Mouse (Mus musculus) ES-Bruce4 (cell line): ENCODE measurements around the gene Kif14. TPM values are rescaled to one million over a fixed set of nuclear protein-coding genes. Genes with fewer than 3 reads are reported as not detected.

Experiments
- H3K27ac ChIP-seq: 2 replicates; pipeline ENCODE4 v1.5.1; 2012; ENCODE audit warnings: low read length, inconsistent platforms; ENCODE audit not compliant: insufficient read depth
- H3K27me3 ChIP-seq: 2 replicates; pipeline ENCODE4 v1.6.1; 2012; ENCODE audit warnings: mild to moderate bottlenecking, low read length, inconsistent platforms; ENCODE audit not compliant: control insufficient read depth, poor library complexity, insufficient read depth, severe bottlenecking
- H3K36me3 ChIP-seq: 2 replicates; pipeline ENCODE4 v1.6.1; 2012; ENCODE audit warnings: inconsistent platforms, mild to moderate bottlenecking, low read length, moderate library complexity; ENCODE audit not compliant: control insufficient read depth, poor library complexity, insufficient read depth, severe bottlenecking
- H3K4me1 ChIP-seq: one replicate; pipeline ENCODE4 v1.8.1; 2011; ENCODE audit warnings: low read length; ENCODE audit not compliant: control insufficient read depth, insufficient read depth
- H3K4me3 ChIP-seq: 2 replicates; pipeline ENCODE4 v1.5.1; 2011; ENCODE audit warnings: low read depth, mild to moderate bottlenecking, low read length
- H3K9ac ChIP-seq: 2 replicates; pipeline ENCODE4 v1.6.1; 2012; ENCODE audit warnings: low read depth, mild to moderate bottlenecking, inconsistent platforms; ENCODE audit not compliant: poor library complexity, severe bottlenecking
- H3K9me3 ChIP-seq: replicated peaks from 2 replicates; pipeline ENCODE4 v1.6.1; 2012; ENCODE audit warnings: mild to moderate bottlenecking, low read length, inconsistent platforms; ENCODE audit not compliant: control insufficient read depth, poor library complexity, insufficient read depth, severe bottlenecking
- CTCF ChIP-seq: IDR thresholded peaks from one replicate; pipeline ENCODE4 v1.8.1; 2011; ENCODE audit warnings: low read depth, low read length
- EP300 ChIP-seq: IDR thresholded peaks from 2 replicates; pipeline ENCODE4 v1.6.1; 2011; ENCODE audit warnings: low read depth, low read length; ENCODE audit not compliant: insufficient read depth
- POLR2A ChIP-seq: IDR thresholded peaks from one replicate; pipeline ENCODE4 v1.8.1; 2011; ENCODE audit warnings: low read length; ENCODE audit not compliant: insufficient read depth
- polyA plus RNA-seq: library from polyadenylated mRNA; stranded (reverse); fragments of >200 nt; gene quantifications from 2 replicates; pipeline ENCODE4 v1.2.4, GENCODE M21; 2011; ENCODE audit warnings: low read depth; ENCODE audit not compliant: missing spikeins, insufficient read depth, insufficient read length

Gene Kif14
- polyA plus RNA-seq, 1 experiment, result 37.1 TPM

DNA sequence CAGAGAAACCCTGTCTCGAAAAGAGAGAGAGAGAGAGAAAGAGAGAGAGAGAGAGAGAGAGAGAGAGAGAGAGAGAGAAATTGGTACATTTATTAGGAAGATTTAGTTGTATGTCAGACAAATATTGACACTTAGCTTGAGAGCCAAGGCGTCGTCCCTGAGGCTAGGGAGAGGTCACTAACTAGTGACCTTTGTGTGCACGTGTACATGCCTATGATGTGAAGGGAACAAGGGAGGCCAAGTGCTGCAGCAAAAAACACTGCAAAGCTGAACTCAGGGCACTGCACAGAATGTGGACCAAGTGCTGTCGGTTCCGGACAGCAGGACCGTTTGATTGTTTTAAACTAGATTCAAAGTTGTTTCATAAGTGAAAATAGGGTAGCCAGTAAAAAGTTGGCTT lies 25.4 kb upstream of the Kif14 start:
- no peaks in the 10 kb centered on the region for H3K27me3 ChIP-seq
- no peak overlapping the region for H3K27ac ChIP-seq
- H3K9me3 ChIP-seq, result no peaks in the 10 kb centered on the region
- H3K4me3 ChIP-seq, result no peak overlapping the region
- peaks cover 9% of the 10 kb centered on the region for H3K36me3 ChIP-seq
- H3K9ac ChIP-seq, result no peak overlapping the region
- TF ChIP-seq CTCF (no peak), EP300 (no peak), POLR2A (no peak)
- no peaks in the 10 kb centered on the region for H3K4me1 ChIP-seq

DNA sequence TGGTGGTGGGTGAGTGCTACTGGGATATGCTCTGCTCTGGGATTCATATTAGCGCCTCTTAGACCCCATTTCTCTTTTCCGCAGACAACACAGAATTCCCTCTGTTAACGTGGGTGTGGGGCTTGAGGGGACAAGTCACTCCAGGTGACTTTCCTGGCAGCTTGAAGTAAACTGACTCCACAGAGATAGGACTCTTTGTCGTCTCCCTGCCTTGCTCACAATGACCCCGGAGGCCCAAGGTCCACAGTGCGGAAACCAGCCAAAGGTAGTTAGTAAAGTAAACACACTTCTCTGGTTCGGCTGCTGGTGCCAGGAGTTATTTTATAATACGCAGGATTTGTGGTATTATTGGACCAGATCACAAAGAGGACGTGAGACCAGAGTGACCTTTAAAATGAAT lies 23.3 kb upstream of the Kif14 start:
- Histone ChIP-seq H3K27ac (no peak overlapping the region), H3K4me3 (no peak overlapping the region), H3K27me3 (no peaks in the 10 kb centered on the region), H3K4me1 (no peaks in the 10 kb centered on the region), H3K9me3 (no peaks in the 10 kb centered on the region), H3K36me3 (peaks cover 6% of the 10 kb centered on the region), H3K9ac (no peak overlapping the region)
- no peak for TF ChIP-seq CTCF
- TF ChIP-seq EP300, result no peak
- TF ChIP-seq POLR2A, result no peak

DNA sequence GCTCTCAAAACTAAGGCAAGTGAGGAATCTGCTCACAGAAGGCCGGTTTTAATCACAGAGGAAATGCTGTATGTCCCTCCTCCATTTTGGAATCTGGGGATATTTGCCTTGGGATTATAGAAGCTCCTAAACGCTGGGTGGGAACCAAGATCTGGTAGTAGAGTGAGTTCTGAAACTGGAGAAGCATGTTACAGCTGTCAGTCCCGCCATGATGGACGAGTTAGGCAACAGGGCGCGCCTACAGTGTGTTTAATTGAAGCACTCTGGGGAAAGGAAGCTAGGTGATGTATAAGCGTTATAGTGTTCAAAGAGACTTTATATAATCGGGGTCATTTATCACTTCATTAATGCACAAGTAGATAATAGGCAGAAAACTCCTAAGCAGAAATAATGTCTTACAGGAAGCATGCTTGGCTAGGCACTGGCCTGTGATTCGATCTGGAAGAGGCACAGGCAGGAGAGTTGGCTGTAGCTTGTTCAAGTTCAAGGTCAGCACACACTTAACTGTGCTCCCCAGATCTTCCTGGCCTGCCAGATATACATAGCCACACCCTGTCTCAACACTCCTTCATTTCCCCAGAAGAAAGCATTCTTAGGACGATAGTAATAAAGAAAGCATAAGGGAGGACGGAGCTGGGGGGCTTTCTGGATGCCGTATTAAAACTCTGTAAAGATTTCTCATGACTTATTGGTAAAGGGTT lies 21.4 kb upstream of the Kif14 start:
- Histone ChIP-seq H3K9ac (no peak overlapping the region), H3K4me1 (no peaks in the 10 kb centered on the region), H3K4me3 (no peak overlapping the region), H3K36me3 (peaks cover 5% of the 10 kb centered on the region), H3K27ac (no peak overlapping the region), H3K27me3 (no peaks in the 10 kb centered on the region), H3K9me3 (no peaks in the 10 kb centered on the region)
- TF ChIP-seq CTCF (no peak), POLR2A (no peak), EP300 (no peak)

DNA sequence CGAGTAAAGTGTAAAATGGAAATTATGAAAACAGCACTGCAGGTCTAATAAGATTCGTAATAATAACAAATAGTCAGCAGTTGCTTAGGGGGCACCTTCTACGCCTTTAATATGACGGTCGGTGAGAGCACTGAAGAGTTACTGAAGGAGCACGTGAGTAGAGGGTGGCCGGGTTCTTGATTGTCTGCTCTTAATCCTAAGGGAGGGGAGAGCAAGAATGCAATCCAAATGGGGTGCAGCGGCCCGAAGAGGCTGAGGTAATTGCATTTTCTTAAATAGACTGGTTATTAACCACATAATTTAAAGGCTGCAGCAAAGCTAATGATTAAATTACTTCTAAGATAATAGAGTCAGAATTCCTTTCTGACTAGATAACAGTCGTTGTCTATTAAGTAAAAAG lies 19.2 kb upstream of the Kif14 start:
- Histone ChIP-seq H3K9me3 (no peaks in the 10 kb centered on the region), H3K27me3 (no peaks in the 10 kb centered on the region), H3K36me3 (no peaks in the 10 kb centered on the region), H3K4me3 (no peak overlapping the region), H3K27ac (no peak overlapping the region), H3K9ac (no peak overlapping the region), H3K4me1 (no peaks in the 10 kb centered on the region)
- TF ChIP-seq EP300, result no peak
- no peak for TF ChIP-seq CTCF
- TF ChIP-seq POLR2A, result no peak

DNA sequence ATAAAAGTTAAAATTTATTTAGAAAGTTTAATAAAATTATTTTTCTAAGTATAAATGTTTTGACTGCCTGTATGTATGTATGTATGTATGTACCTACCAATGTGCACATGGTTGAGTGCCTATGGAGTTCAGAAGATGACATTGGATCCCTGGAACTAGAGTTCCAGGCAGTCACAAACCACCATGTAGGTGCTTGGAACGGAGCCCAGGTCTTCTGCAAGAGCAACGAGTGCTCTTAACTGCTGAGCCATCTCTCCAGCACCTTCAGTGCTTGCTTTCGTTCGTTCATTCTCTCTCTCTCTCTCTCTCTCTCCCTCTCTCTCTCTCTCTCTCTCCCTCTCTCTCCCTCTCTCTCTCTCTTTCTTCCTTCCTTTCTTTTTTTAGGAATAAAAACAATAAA lies 18.8 kb upstream of the Kif14 start:
- no peaks in the 10 kb centered on the region for H3K27me3 ChIP-seq
- TF ChIP-seq CTCF (no peak), POLR2A (no peak), EP300 (no peak)
- H3K4me1 ChIP-seq, result no peaks in the 10 kb centered on the region
- H3K4me3 ChIP-seq, result no peak overlapping the region
- H3K27ac ChIP-seq, result no peak overlapping the region
- no peaks in the 10 kb centered on the region for H3K9me3 ChIP-seq
- H3K36me3 ChIP-seq, result no peaks in the 10 kb centered on the region
- H3K9ac ChIP-seq, result no peak overlapping the region

DNA sequence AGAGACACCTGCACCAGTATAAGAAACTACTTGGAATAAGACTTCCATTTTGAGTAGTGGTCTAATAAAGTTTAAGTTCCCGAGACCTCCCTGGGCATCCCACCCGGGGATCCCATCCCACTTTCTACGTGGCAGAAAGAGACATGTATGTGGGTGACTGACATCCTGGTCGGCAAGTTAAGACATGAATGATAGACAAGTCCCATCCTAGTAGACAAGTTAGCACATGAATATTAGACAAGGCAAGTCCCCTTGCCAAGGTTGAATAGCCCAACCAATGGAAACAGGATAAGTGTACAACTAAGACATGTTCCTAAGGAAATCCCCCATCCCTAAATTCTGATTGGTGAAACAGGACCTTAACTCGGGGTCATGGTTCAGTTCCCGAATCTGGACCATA lies 16.6 kb upstream of the Kif14 start:
- H3K27ac ChIP-seq, result no peak overlapping the region
- no peaks in the 10 kb centered on the region for H3K27me3 ChIP-seq
- no peak overlapping the region for H3K9ac ChIP-seq
- no peaks in the 10 kb centered on the region for H3K36me3 ChIP-seq
- H3K4me1 ChIP-seq, result no peaks in the 10 kb centered on the region
- H3K4me3 ChIP-seq, result no peak overlapping the region
- no peaks in the 10 kb centered on the region for H3K9me3 ChIP-seq
- TF ChIP-seq EP300 (no peak), POLR2A (no peak), CTCF (no peak)
